ENCODE assay signal across 8 mouse cellular contexts in the genomic region with DNA sequence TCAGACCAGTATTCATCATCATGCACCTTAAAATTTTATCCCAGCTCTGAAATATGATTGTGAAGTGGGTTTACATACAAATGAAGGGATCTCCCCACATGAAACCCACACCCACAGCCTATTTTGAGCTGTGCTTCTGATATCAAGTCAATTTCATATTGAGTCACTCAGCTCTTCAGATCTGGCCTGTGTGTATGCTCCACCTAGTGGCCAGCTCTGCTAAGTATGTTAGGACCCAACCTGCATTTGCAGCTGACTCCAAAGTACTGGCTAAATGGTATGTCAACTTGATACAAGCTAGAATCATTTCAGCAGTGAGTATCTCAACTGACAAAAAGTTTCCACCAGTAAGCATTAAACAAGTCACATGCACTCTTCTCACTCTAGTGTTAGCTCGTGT.
DNase-seq lines count a peak whose midpoint lies in the region; ATAC-seq and TF ChIP-seq lines count a peak whose summit lies in the region.

No protein-coding gene starts in this region.

- intact Hi-C loops in gastrocnemius, adult 2 months (cut with DNase I) = no loop called here

- H3K27me3 ChIP-seq in cerebellum, adult 2 months (ENCODE audit: control insufficient read depth, insufficient read depth, low read length) = no peaks in the 10 kb centered on the region

- no peak overlapping the region for H3K4me3 ChIP-seq in gastrocnemius, adult 2 months
- no peak overlapping the region for H3K4me3 ChIP-seq in cerebellum, adult 2 months (replicated peaks; ENCODE audit: insufficient read depth, low read depth, low read length)

- TF ChIP-seq CTCF in gastrocnemius, adult 2 months (IDR thresholded peaks at IDR 0.05) = peak; percentile 40
- TF ChIP-seq CTCF in cerebellum, adult 2 months (IDR thresholded peaks at IDR 0.05; ENCODE audit: borderline replicate concordance, insufficient read depth, low read depth, low read length) = peak; percentile 58; the same call in 1 of the 2 replicates

- no peak for TF ChIP-seq POLR2A in cerebellum, adult 2 months (IDR thresholded peaks at IDR 0.05; ENCODE audit: borderline replicate concordance, insufficient read depth, low read length)

- ATAC-seq in hematopoietic stem cell, adult 5-6 weeks (replicated peaks in 1 of 2; ENCODE audit: insufficient read depth in 1 of 2, low FRiP score in 2 of 2, low TSS enrichment in 1 of 2, low read depth in 1 of 2, poor library complexity in 2 of 2, severe bottlenecking in 2 of 2) = peak; percentile 42; a peak in 1 of 4 replicates
- 0 out of 2 replicates have a peak, but pooled peaks have one; percentile 34 for ATAC-seq in megakaryocyte progenitor cell, adult 5-6 weeks (replicated peaks; ENCODE audit: poor library complexity)

- no peak for DNase-seq in gastrocnemius, adult 2 months
- no peak for DNase-seq in gastrocnemius, postnatal 4 days (ENCODE audit: low spot score in 2 of 2)
- DNase-seq in A20 (ENCODE audit: low read depth, low spot score) (peak; percentile 84), MN1 (ENCODE audit: low spot score) (no peak)
- peak; percentile 32 to 34 for DNase-seq in cerebellum, adult 2 months
- DNase-seq in urinary bladder, postnatal 36 days (ENCODE audit: low spot score in 2 of 2) = no peak

- WGBS in cerebellum, adult 2 months = 74% methylated on average over 1 of the region's 1 CpGs

- H3K4me1 ChIP-seq in cerebellum, adult 2 months (ENCODE audit: control insufficient read depth, insufficient read depth, low read length) = no peaks in the 10 kb centered on the region

- no peak overlapping the region for H3K27ac ChIP-seq in gastrocnemius, adult 2 months
- H3K27ac ChIP-seq in cerebellum, adult 2 months (ENCODE audit: insufficient read depth, low read length) = no peak overlapping the region

Comparison
In these comparisons a context has a peak if more than half of its experiments do, and no peak if none do; other contexts are left out.
1. DNase-seq: peak in A20 (single experiment) and cerebellum, adult 2 months (2 of 2); none in gastrocnemius, adult 2 months (single experiment), gastrocnemius, postnatal 4 days (0 of 2), urinary bladder, postnatal 36 days (0 of 2) and MN1 (single experiment).